Mouse (Mus musculus): ENCODE results near the gene Tmem126b.

Gene Tmem126b

GRCm38 (mm10) chr7:90475793-90476312 lies at the start of gene Tmem126b:
TSS of gene Tmem126b (minus strand) at chr7:90476001.
- in situ Hi-C loops (cut with MboI; ENCODE audit: low sequenced_read_pairs) = no loop called here

DNA sequence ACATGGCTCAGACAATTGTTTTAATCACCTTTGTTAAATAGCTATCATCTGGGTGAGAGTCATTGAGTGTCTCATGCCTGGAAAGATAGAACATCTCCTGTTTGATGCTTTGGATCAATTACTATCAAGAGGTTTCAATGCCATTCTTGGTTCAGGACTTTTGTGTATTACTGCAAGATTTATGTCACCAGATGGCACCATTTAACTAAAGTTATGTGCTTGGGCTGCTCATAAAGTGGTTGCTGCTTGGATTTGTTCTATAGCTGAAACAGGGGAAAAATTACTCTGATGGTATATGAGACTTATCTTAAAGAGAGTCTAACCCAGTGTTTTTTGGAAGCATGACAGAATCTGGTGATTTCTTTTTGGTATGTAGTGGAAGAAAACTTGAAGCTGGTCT lies 36.5 kb upstream of the Tmem126b start:
- in situ Hi-C loops (cut with MboI; ENCODE audit: low sequenced_read_pairs) = loop anchor here (25.0 kb wide), 1 partner anchor 925 kb away; no protein-coding TSS in a partner anchor

- in situ Hi-C loops (cut with MboI; ENCODE audit: low sequenced_read_pairs) = loop anchor here (25.0 kb wide), 1 partner anchor 929 kb away; no protein-coding TSS in a partner anchor
These were observed 32.3 kb upstream of the Tmem126b start for GRCm38 (mm10) chr7:90508124-90508523.

- in situ Hi-C loops (cut with MboI; ENCODE audit: low sequenced_read_pairs) = no loop called here
These were observed 6.8 kb upstream of the Tmem126b start for GRCm38 (mm10) chr7:90482607-90483006.

DNA sequence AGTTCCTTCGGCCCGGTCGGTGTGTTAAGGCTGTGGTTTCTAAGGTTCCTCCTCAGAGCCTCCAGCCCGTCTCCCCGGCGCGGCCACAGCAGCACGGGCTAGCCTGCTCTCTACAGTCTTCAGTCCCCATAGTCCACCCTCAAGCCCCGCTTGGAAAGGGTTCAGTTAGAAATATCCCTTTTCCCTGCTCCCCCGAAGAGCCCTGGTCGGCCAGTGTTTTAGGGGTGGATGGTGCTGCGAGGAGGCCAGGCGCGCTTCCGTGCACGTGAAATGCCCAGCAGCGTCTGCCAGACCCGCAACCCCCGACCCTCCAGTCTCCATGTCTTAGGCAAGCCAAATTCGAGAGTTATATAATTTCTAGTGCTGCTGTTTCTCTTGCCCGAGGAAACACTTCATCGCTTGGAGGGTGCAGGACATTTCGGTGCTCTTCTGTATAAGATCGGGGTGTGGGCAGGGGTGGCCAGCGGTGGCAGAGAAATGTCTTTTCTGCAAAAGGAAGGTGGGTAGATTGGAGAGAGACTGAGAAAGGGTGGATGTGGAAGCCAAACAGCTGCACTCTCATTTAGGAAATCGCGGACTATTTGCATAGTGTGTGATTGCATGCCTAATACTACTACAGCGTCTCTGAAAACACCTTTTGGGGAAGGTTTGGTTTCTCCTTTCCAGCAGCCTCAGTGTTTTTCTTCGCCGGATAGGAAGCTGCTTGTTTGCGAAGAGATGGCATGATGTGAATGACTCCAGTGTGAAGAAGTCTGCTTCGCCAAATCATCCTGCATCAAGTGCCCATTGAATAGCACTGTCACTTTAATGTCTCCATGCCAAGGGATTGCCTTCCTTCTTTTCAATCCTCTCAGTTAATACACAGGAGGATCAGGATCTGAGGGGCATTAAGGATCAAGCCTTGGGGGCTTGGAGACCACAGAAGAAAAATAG lies 778 bp upstream of the Tmem126b start, which contains the start of gene Dlg2:
Dlg2 (plus strand) TSS at position 360 of the 933 bp plus-strand sequence.
- in situ Hi-C loops (cut with MboI; ENCODE audit: low sequenced_read_pairs) = no loop called here

DNA sequence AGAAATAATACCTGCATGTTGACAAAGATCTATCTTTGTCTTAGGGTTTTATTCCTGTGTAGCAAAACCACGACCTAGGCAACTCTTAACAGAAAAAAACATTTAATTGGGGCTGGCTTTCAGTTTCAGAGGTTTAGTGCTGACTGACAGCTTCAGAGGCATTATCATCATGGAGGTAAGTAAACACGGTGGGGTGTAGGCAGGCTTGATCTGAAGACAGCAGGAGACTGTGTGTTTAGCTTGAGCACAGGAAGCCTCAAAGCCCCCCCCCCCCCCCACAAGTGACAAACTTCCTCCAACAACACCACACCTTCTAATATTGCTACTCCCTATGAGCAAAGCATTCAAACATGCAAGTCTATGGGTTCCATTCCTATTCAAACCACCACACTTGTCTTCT lies 2.3 kb downstream of the Tmem126b start:
- in situ Hi-C loops (cut with MboI; ENCODE audit: low sequenced_read_pairs) = loop anchor here (25.0 kb wide), 1 partner anchor 486 kb away; the partner anchor contains the start of gene Eed

DNA sequence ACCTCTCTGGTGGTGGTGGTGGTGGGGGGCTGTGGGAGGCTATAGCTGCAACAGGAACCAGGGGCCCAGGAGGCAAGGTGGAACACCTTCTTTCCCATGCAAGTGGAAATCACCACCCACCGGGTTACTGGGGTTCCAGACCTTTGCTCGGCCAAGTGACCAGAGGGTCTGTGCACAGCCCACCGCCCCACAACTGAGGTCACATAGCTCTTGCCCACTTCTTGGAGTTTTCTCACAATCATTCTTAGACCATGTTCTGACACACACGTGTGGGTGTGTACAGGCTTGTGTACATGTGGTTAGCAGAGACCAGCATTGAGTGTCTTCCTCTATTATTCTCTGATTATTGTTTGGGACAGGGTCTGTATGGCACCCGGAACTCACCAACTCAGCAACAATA lies 14.4 kb downstream of the Tmem126b start:
- in situ Hi-C loops (cut with MboI; ENCODE audit: low sequenced_read_pairs) = loop anchor here (25.0 kb wide), 1 partner anchor 474 kb away; the partner anchor contains the start of gene Eed

DNA sequence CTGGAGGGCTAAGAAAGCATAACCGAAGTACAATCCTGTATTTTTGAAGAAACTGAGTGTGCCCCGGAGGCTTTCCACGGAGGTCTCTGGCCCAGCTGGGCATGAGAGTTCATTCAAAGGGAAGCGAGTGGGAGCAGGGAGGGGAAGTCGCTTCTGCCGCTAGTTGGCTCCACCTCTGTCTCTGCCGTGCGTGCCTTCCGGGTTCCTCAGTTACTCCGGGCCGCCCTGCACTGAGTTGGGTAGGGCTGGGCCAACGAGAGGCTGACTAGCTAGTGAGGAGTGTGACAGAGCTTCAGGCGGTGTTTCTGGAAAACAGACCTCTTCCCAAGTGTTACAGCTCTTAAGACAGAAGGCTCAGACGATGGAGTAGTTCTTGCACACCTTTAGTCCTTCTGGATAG lies 14.9 kb downstream of the Tmem126b start:
- in situ Hi-C loops (cut with MboI; ENCODE audit: low sequenced_read_pairs) = loop anchor here (25.0 kb wide), 1 partner anchor 474 kb away; the partner anchor contains the start of gene Eed

- in situ Hi-C loops (cut with MboI; ENCODE audit: low sequenced_read_pairs) = loop anchor here (25.0 kb wide), 1 partner anchor 473 kb away; the partner anchor contains the start of gene Eed
These were observed 15.5 kb downstream of the Tmem126b start for GRCm38 (mm10) chr7:90460330-90460729.

DNA sequence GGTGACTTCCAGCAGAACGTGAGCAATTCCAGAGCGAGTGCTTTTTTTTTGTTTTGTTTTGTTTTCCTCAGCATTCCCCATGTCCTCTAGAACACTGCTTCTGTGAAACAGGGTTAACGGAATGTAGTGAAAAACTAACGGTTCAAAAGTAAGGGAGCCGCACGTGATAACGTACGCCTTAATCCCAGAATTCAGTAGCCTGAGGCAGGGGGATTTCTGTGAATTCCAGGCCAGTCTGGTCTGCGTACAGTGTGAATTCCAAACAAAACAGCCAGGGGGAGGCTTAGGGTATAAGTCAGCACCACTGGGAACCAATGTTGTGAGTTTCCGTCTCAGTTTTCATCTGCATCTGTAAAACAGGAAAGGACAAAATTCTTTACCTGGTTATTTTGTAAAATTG lies 18.3 kb downstream of the Tmem126b start:
- in situ Hi-C loops (cut with MboI; ENCODE audit: low sequenced_read_pairs) = loop anchor here (25.0 kb wide), 1 partner anchor 470 kb away; the partner anchor contains the start of gene Eed

- in situ Hi-C loops (cut with MboI; ENCODE audit: low sequenced_read_pairs) = loop anchor here (25.0 kb wide), 1 partner anchor 470 kb away; the partner anchor contains the start of gene Eed
These were observed 18.8 kb downstream of the Tmem126b start, which contains the start of gene Tmem126a for GRCm38 (mm10) chr7:90456845-90457468. TSS of gene Tmem126a (minus strand) at chr7:90457229.

GRCm38 (mm10) chr7:90456149-90456844 lies 19.5 kb downstream of the Tmem126b start:
- in situ Hi-C loops (cut with MboI; ENCODE audit: low sequenced_read_pairs) = loop anchor here (25.0 kb wide), 1 partner anchor 469 kb away; the partner anchor contains the start of gene Eed

DNA sequence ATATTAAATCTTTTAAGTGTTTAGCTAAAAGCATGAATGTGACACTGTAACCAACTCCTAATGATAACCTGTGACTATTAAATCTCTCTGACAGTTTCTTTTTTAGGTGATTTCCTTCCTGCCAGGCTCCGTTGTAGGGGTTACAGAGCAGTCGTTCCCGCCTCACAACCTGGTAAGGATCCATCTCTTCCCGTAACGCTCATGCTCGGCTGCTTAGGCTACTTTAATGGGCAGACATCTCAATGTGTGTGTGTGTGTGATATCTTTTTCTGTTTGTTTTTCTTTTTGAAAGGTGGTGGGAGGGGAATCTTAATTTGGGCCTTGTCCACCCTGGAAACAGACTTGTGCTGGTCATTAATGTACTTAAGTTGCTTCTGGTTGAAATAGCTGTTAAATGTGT lies 31.6 kb downstream of the Tmem126b start:
- in situ Hi-C loops (cut with MboI; ENCODE audit: low sequenced_read_pairs) = no loop called here

DNA sequence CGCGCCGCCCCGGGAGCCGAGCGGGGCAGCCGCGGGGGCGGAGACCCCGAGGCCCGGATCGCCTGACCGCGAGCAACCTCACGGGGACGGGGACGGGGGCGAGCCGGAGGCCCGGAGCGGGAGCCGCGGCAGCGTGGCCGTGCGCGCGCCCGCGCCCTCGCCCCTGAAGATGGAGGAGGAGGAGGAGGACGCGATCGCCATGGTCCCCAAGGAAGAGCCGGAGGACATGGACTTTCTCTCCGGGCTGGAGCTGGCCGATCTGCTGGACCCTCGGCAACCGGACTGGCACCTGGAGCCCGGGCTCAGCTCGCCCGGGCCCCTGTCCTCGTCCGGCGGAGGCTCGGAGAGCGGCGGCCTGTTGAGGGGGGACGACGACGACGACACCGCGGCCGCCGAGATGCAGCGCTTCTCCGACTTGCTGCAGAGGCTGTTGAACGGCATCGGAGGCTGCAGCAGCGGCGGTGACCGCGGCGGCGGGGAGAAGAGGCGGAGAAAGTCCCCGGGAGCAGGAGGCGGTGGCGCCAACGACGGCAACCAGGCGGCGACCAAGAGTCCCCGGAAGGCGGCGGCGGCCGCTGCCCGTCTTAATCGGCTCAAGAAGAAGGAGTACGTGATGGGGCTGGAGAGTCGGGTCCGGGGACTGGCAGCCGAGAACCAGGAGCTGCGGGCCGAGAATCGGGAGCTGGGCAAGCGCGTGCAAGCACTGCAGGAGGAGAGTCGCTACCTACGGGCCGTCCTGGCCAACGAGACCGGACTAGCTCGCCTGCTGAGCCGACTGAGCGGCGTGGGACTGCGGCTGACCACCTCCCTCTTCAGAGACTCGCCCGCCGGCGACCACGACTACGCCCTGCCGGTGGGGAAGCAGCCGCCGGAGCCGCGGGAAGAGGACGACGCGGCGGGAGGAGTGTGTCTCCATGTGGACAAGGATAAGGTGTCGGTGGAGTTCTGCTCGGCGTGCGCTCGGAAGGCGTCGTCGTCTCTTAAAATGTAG lies 32.4 kb downstream of the Tmem126b start:
- in situ Hi-C loops (cut with MboI; ENCODE audit: low sequenced_read_pairs) = no loop called here

DNA sequence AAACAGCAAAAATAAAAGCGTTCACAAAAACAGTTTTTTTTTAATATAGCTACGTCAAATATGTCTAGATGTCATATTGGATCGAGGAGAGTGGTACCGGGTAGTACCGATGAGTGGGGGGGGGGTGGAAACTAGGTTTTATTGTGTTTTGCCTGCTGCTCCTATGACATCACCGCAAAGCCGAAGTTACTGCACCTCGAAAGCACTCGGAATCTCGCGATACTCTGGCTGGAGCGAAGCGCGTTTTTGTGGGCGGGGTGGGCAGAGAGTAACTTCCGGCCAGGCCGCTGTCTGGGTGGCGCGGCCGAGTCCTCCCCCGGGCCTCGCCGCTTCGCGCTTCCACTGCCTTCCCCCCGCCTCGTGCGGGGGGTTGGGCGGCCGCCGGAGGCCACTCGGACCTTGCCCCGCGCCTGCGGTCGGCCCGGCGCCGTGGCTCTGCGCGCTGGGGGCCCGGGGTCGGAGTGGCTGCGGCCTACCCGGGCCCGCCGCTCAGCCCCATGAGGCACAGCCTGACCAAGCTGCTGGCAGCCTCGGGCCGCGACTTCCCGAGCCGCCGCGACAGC lies 33.2 kb downstream of the Tmem126b start, which contains the start of gene Crebzf:
Crebzf (plus strand) TSS at position 212 of the 563 bp plus-strand sequence.
- in situ Hi-C loops (cut with MboI; ENCODE audit: low sequenced_read_pairs) = no loop called here

GRCm38 (mm10) chr7:90442070-90442469 lies 33.7 kb downstream of the Tmem126b start:
- in situ Hi-C loops (cut with MboI; ENCODE audit: low sequenced_read_pairs) = no loop called here

DNA sequence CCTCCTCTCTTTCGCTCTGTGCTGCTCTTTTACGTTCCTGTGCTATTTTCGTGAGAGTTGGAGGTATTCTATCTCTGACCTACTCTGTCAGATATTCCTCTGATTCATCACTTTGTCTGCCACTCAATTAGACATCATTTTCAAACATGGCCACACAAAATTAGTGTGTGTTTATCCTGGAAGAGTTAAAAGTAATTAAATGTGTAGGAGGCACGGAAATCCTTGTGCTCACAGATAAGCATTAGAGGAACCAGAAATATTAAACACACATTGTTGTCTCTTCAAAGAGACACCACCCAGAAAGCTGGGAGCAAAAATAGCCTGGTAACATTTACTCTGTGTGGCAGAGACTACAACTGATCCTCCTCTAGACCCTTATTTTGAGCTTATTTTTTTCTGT lies 35.8 kb downstream of the Tmem126b start:
- in situ Hi-C loops (cut with MboI; ENCODE audit: low sequenced_read_pairs) = no loop called here

DNA sequence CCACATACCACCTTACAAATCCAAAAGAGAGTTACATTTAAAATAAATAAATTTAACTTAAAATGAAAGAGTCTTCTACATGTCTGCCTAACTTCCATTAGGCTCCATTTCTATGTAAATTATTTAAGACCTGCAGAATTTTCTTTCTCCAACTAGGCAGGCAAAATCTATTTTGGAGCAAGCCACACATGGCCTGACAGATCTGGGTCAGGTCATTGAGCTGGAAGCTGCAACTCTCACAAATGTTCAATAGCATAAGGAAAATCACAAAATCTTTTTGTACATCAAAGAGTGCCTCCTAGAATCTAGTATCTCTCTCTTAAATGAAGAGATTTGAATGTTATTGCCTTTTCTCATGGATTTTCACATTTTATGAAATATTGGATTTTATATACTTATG lies 43.6 kb downstream of the Tmem126b start:
- in situ Hi-C loops (cut with MboI; ENCODE audit: low sequenced_read_pairs) = no loop called here

DNA sequence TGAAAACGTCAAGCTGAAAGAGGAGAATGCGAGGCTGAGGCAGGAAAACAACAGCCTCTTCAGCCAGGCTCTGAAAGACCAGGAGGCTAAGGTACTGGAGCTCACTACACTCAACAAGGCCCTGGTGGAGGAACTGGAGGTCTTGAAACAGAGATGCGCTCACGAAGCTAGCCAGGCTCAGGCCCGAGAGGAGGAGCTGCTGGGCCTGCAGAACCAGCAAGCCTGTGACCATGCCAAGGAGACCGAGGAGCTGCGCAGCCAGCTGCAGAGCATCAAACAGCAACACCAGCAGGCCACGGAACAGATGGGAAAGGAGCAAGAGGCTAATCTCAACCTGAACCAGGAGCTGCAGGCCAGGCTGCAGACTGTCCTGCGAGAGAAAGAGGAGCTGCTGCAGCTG lies 48.8 kb downstream of the Tmem126b start:
- in situ Hi-C loops (cut with MboI; ENCODE audit: low sequenced_read_pairs) = no loop called here
